Mouse (Mus musculus): ENCODE data around the gene Foxred1. TPM values are rescaled to one million over a fixed set of nuclear protein-coding genes. Genes with fewer than 3 reads are reported as not detected.

The Foxred1 gene
- 52.8 and 59.7 TPM in 2 replicates for polyA plus RNA-seq (2012; rRNA removed)

GRCm38 (mm10) chr9:35210542-35211474 lies at the start of gene Foxred1:
Gene Foxred1 (minus strand): TSS chr9:35211055.
- DNase-seq (ENCODE audit: extremely low spot score in 1 of 2, low spot score in 1 of 2): peak; percentile 99

GRCm38 (mm10) chr9:35257365-35257764 lies 46.5 kb upstream of the Foxred1 start:
- no peak for DNase-seq (ENCODE audit: extremely low spot score in 1 of 2, low spot score in 1 of 2)

GRCm38 (mm10) chr9:35249476-35249875 lies 38.6 kb upstream of the Foxred1 start:
- no peak for DNase-seq (ENCODE audit: extremely low spot score in 1 of 2, low spot score in 1 of 2)

- DNase-seq (ENCODE audit: extremely low spot score in 1 of 2, low spot score in 1 of 2): no peak
These were observed 36.5 kb upstream of the Foxred1 start for GRCm38 (mm10) chr9:35247405-35247804.

GRCm38 (mm10) chr9:35239734-35240133 lies 28.9 kb upstream of the Foxred1 start:
- no peak for DNase-seq (ENCODE audit: extremely low spot score in 1 of 2, low spot score in 1 of 2)

GRCm38 (mm10) chr9:35238915-35239571 lies 28.2 kb upstream of the Foxred1 start:
- DNase-seq (ENCODE audit: extremely low spot score in 1 of 2, low spot score in 1 of 2): no peak

- DNase-seq (ENCODE audit: extremely low spot score in 1 of 2, low spot score in 1 of 2): no peak
These were observed 27.5 kb upstream of the Foxred1 start for GRCm38 (mm10) chr9:35238371-35238770.

- no peak for DNase-seq (ENCODE audit: extremely low spot score in 1 of 2, low spot score in 1 of 2)
These were observed 25.1 kb upstream of the Foxred1 start for GRCm38 (mm10) chr9:35235996-35236395.

- no peak for DNase-seq (ENCODE audit: extremely low spot score in 1 of 2, low spot score in 1 of 2)
These were observed 17.8 kb upstream of the Foxred1 start for GRCm38 (mm10) chr9:35228671-35229070.

GRCm38 (mm10) chr9:35223466-35223865 lies 12.6 kb upstream of the Foxred1 start:
- DNase-seq (ENCODE audit: extremely low spot score in 1 of 2, low spot score in 1 of 2): no peak

GRCm38 (mm10) chr9:35217963-35218362 lies 7.1 kb upstream of the Foxred1 start:
- DNase-seq (ENCODE audit: extremely low spot score in 1 of 2, low spot score in 1 of 2): no peak

- DNase-seq (ENCODE audit: extremely low spot score in 1 of 2, low spot score in 1 of 2): no peak
These were observed 987 bp upstream of the Foxred1 start for GRCm38 (mm10) chr9:35211573-35212511.

GRCm38 (mm10) chr9:35204421-35204820 lies 6.4 kb downstream of the Foxred1 start:
- DNase-seq (ENCODE audit: extremely low spot score in 1 of 2, low spot score in 1 of 2): no peak

GRCm38 (mm10) chr9:35203536-35203935 lies 7.3 kb downstream of the Foxred1 start:
- DNase-seq (ENCODE audit: extremely low spot score in 1 of 2, low spot score in 1 of 2): no peak

- DNase-seq (ENCODE audit: extremely low spot score in 1 of 2, low spot score in 1 of 2): peak in 1 of 2 experiments; percentile 22
These were observed 10.3 kb downstream of the Foxred1 start for GRCm38 (mm10) chr9:35200529-35201060.

GRCm38 (mm10) chr9:35199772-35200471 lies 10.9 kb downstream of the Foxred1 start, which contains the start of the genes Srpr and Tirap:
Gene Srpr (plus strand): TSS chr9:35200175.
Gene Tirap (minus strand): TSS chr9:35200291.
- DNase-seq (ENCODE audit: extremely low spot score in 1 of 2, low spot score in 1 of 2): peak; percentile 49 to 85

- no peak for DNase-seq (ENCODE audit: extremely low spot score in 1 of 2, low spot score in 1 of 2)
These were observed 11.7 kb downstream of the Foxred1 start for GRCm38 (mm10) chr9:35198945-35199771.

- DNase-seq (ENCODE audit: extremely low spot score in 1 of 2, low spot score in 1 of 2): no peak
These were observed 12.5 kb downstream of the Foxred1 start for GRCm38 (mm10) chr9:35198351-35198750.

- no peak for DNase-seq (ENCODE audit: extremely low spot score in 1 of 2, low spot score in 1 of 2)
These were observed 13.2 kb downstream of the Foxred1 start for GRCm38 (mm10) chr9:35197625-35198024.
